Mouse (Mus musculus) adrenal gland, postnatal 10 days (tissue): ENCODE measurements around the gene Shb. TPM values are rescaled to one million over a fixed set of nuclear protein-coding genes. Genes with fewer than 3 reads are reported as not detected.

ENCODE experiments used
- DNase-seq: peaks from one replicate; pipeline ENCODE4 v3.0.0; 2021; ENCODE audit warnings: mixed read lengths
- total RNA-seq, 2 experiments: library from RNA; stranded (reverse); gene quantifications; 2 replicates each; pipeline ENCODE4 v1.2.3; 2021

The Shb gene
- total RNA-seq, 2 experiments from 2014 or later, result 40.4 to 72.5 TPM

DNA sequence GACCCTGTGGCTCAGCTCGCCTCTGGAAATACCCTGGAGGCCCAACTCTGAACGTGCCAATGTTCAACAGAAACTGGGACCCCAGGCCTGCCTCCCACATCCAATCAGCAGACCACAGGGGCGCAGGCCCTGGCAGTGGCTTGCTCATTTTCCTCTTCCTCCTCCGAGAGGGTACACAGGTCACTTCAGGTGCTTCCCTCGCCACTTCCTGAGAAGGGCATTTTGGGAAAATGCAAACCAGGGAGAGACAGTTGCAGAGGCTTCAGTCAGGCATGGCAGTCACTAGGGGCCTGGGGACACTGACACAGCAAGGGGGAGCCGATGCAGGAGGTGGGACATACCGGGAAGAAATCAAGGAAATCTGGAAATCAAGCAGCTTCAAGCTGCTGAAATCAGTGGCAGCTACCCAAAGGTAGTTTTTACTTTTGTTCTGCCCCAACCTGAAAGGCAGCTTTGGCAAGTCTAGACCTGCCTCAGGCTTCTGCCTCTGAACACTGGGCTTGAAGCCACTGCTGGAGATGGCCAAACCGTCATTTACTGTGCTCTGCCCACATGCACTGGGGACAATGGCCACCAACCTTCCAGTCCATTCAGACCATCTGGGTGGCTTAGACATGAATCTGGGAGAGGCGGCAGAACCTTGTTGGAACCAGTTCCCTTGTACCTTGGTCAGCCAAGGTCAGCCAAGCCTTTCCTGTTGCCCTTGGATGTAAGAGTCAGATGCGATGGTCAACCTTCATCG lies 110.6 kb downstream of the Shb start:
- no peak for DNase-seq

- DNase-seq, result no peak
These were observed 111.5 kb downstream of the Shb start for GRCm38 (mm10) chr4:45420733-45421132.

DNA sequence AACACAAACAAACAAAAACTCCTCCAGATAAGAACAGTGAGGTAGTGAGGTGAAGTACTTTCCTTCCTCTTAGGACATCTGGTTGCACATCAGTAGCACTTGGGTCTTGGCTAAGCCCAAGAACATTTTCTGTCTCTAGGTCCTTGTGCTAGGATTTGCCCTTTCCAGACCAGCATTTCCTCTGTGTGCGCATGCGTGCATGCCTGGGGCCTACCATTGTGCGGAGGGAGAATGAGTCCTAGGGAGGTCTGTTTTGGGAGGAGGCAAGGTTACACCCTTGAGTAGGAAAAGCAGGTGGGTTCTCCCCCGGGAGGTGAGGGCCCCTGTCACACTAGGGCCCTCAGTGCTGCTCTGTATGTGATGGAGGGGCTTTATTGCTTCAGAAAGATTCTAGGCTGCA lies 113.2 kb downstream of the Shb start:
- no peak for DNase-seq

GRCm38 (mm10) chr4:45418229-45418950 lies 113.9 kb downstream of the Shb start:
- peak; percentile 74 for DNase-seq

DNA sequence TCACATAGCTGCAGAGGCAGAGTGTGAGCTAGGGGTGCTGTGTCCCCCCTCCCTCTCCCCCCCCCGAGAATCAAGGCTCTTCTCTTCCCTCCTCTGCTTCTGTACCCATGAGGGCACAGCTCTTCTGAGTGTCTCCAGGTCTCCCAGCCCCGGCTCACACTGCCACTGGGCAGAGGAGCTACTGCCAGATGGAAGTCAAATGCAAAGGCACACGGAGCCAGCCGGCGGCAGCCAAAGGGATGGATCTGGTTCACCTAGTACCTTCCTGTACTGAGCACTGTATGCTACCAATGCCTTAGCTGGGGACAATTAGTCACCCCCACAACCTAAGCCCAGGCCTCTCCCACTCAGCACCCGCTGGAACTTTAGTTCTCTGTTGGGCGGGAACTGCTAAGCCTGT lies 116.0 kb downstream of the Shb start:
- no peak for DNase-seq

- DNase-seq, result no peak
These were observed 118.5 kb downstream of the Shb start for GRCm38 (mm10) chr4:45413674-45414338.

DNA sequence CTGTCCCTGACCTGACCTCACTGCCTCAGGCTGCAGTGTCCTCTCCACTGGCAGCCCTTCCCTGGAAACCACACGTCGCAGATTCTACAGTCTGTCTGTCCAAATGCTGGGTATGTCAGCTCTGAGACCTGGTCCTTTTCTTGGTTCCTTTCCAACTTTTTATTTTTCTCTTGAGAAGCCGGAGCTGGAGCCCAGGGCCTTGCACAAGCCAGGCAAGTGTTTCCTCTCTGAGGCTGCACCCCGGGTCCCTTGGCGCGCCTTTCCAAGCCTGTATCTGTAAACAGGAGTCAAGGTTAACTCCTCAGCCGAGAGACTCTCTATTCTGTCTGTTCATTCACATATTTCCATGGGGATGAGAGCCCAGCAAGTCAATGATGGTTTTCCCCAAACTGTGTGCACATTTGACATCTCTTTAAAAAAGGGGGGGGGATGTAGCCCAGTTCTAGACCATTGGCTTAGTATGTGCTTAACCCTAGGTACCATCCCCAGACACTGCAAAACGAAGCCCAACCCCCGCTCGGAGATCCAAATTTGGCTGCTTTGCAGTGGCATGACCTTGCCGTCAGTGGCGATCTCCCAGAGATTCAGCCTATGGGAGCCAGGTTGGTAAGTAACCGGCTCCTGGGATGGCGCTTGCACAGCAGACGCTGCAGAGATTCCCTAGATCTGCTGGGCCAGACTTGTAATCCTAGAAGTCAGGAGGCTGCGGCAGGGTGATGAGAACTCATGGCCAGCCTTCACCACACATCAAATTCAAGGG lies 119.7 kb downstream of the Shb start:
- peak; percentile 67 for DNase-seq

GRCm38 (mm10) chr4:45411181-45411790 lies 121.0 kb downstream of the Shb start:
- no peak for DNase-seq

GRCm38 (mm10) chr4:45409270-45409669 lies 123.0 kb downstream of the Shb start:
- DNase-seq, result peak; percentile 85

DNA sequence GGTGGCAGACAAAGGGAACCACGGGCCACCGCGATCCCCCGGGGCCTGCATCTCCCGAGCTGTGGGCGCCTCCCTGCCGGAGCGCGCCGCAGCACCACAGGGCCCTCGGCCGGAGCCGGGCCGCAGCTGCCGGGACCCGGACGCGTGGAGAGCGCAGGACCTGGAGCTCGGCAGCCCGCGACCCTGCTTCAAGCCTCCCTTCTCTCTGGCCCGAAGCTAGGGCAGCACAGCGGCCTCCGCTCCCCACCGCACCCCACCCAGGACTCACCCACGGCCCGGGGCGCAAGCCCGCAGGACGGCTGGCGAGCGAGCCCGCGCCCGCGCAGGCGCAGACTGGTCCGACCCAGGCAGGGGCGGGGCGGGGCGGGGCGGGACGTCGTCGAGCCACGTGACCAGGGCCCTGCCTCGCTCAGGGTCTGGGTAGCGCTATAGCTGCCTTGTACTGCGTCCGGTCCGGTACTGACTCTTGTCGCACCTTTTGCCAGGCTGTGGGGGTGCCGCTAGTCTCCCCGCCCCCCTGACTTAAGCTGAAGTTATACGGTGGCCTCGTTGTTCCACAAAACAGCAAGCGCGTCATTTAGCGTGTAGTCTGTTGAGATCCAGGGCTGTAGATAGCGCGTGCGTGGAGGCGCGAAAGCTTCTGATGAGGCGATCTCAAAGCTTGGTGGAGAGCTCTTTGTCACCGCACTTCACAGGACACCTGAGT lies 123.7 kb downstream of the Shb start, which contains the start of gene Slc25a51:
Slc25a51 (minus strand) TSS at position 340 of the 706 bp plus-strand sequence.
- peak; percentile 94 for DNase-seq

DNA sequence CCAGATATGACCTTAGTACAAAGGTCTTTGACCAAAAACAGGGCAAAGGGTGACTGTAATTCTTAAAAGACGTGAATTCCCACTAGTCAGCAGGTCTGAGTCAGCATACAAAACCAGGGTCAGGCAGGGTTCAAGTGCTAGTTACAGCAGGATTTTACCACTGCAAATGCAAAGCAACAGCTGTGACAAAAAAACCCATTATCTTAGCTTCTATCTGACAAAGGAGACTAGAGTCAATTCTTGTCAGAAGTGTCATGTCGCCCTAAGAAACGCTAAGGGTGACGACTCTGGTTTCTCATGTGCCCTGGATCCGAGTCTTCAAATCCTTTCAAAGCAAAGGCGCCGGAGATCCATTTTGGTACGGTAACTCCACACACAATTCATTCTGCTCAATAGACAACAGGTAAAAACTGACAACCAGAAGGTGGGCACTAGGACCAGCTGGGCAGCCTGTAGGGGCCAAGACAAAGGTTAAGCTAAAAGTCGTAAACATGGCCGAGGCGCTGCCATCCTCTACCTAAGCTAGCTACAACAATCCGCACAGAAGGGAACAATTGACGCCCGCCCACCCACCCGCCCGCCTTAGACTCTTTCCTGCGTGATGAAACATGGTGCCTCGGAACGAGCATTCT lies 124.5 kb downstream of the Shb start:
- DNase-seq, result peak; percentile 66

GRCm38 (mm10) chr4:45407001-45407702 lies 125.1 kb downstream of the Shb start:
- no peak for DNase-seq

- no peak for DNase-seq
These were observed 125.9 kb downstream of the Shb start for GRCm38 (mm10) chr4:45406397-45406796.

DNA sequence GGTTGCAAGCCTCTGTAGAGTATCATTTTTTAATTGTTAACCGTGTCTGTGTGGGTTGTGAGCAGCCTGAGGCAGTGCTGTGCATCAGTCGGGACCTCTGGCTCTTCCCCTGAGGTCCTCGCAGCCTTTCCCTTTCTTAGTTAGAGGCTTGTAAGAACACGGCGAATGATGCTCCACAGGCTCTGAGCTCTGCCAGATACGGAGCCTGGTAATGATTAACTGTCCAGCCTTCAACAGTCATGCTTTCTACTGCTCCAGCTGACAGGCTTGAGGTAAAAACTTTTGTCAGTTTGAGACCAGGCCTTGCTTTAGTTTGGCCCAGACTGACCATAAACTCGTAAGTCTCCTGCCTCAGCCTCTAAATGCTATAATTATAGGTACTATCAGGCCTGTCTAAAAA lies 127.0 kb downstream of the Shb start:
- no peak for DNase-seq

GRCm38 (mm10) chr4:45404086-45404485 lies 128.2 kb downstream of the Shb start:
- peak; percentile 2 for DNase-seq

DNA sequence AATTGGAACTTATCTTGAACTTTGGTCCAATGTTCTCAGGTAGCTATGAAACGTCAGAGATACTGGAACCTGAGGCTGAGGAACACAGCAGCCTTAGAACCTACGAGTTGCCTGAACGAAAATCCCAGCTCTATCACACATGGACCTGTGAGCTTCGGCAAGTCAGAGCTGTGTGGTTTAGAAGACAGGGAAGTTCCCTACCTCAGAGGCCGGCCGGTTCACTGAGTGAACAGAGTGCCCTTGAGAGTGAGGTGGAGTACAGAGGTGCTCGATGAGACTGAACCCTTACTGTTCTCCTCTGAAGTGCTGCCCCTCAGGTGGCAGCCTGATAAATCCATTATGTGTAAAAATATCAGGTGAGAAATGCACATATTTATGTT lies 128.8 kb downstream of the Shb start:
- peak; percentile 1 for DNase-seq

GRCm38 (mm10) chr4:45402878-45403498 lies 129.3 kb downstream of the Shb start:
- peak; percentile 16 for DNase-seq

DNA sequence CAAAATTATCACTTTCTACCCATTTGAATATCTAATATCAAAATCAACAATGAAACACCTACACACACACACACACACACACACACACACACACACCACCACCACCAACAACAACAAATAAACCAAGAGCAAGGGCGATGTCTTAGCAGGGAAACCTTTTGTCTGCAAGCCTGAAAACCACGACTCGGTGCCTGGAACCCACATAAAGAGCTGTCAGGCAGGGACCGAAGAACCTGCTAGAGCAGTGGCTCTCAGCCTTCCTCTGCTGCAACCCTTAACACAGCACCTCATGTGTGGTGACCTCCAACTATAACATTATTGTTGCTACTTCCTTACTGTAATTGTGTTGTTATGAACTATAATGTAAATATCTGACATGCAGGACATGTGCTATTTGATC lies 130.0 kb downstream of the Shb start:
- DNase-seq, result no peak

DNA sequence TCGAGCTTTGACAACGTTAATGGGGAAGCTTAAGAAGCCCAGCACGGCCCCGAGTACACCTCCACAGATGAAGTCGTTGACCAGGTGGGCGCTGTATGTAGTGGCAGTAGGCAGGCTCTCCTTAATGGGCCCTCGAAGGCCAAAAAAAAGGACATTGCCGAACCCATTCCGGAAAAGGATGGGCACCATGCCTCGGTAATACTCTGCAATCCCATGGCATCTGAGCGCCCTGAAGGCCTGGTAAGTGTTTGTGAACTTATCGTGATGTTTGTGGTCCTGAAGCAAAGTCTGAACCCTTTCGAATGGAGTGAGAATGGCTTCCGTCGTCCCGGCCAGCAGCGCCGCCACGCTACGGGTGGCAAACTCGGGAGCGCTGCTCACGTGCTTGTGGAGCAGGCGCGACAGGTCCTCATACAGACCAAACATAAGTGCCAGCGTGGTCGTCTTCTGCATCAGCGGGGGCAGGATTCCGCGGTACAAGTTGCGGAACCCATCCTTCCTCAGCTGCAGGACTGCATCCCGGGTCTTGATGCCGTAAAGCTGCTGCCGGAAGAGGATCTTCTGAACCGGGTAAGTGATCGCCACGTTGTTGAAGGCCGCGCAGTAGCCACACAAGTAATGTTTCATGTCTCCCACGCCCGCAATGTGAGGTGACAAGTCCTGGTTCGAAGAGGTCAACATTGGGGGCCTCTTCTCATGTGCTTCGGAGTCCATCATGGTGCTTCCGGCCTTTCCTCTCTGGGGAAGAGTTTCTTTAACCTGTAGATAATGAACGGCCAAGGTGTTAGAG lies 132.7 kb downstream of the Shb start:
- no peak for DNase-seq
